Mouse (Mus musculus) right cerebral cortex, adult 2 months (tissue): ENCODE measurements around the gene Bglap2.

Source experiments
- DNase-seq, 2 experiments: peaks; one replicate each; pipeline ENCODE4 v3.0.0; 2021 to 2022; ENCODE audit warnings: low spot score in 2 of 2

Bglap2 gene

GRCm38 (mm10) chr3:88350732-88351131 lies 27.8 kb downstream of the Bglap2 start:
- no peak for DNase-seq

GRCm38 (mm10) chr3:88339006-88339405 lies 39.5 kb downstream of the Bglap2 start:
- DNase-seq = no peak

- no peak for DNase-seq
Measured at GRCm38 (mm10) chr3:88338316-88338715, 40.2 kb downstream of the Bglap2 start.

- DNase-seq = peak; percentile 37 to 50
Measured at GRCm38 (mm10) chr3:88337367-88338020, 41.0 kb downstream of the Bglap2 start.

- DNase-seq = peak; percentile 96
Measured at GRCm38 (mm10) chr3:88336058-88337013, 42.2 kb downstream of the Bglap2 start, which contains the start of the genes Tmem79 and Smg5. Gene Tmem79, minus strand, starts transcription at chr3:88336148. Gene Smg5, plus strand, starts transcription at chr3:88336260.

- DNase-seq = peak in 1 of 2 experiments; percentile 22
Measured at GRCm38 (mm10) chr3:88335436-88336053, 43.0 kb downstream of the Bglap2 start.

GRCm38 (mm10) chr3:88334902-88335435 lies 43.5 kb downstream of the Bglap2 start:
- no peak for DNase-seq

GRCm38 (mm10) chr3:88334029-88334658 lies 44.4 kb downstream of the Bglap2 start:
- no peak for DNase-seq

GRCm38 (mm10) chr3:88331282-88331681 lies 47.2 kb downstream of the Bglap2 start:
- no peak for DNase-seq

GRCm38 (mm10) chr3:88328956-88329355 lies 49.5 kb downstream of the Bglap2 start:
- DNase-seq = no peak
